Mouse (Mus musculus) T-helper 17 cell (primary cell): ENCODE measurements around the gene Krtap6-1.
"Not testable (repeated sequence)": the region's sequence is repeated elsewhere in the genome, so short reads cannot be mapped to it uniquely, and the experiment has no call there.

Experiments
- in situ Hi-C, 2 experiments: fragments of 300-600 bp; cut with MboI, MseI; formaldehyde crosslinking; loops; 1 replicate in 1 of 2; 2 replicates in 1 of 2; pipeline ENCODE4 v1.15.1; 2025; ENCODE audit warnings: high pct_unique_total_duplicates in 2 of 2

Krtap6-1 gene

GRCm38 (mm10) chr16:89031399-89031798 is at the start of gene Krtap6-1:
Krtap6-1 (plus strand) TSS chr16:89031699.
- in situ Hi-C loops = not testable (repeated sequence)

- in situ Hi-C loops = no loop called here
Measured at GRCm38 (mm10) chr16:89010659-89011058, 20.8 kb upstream of the Krtap6-1 start, which contains the start of gene Krtap22-2. Krtap22-2 (minus strand) TSS chr16:89010759.

GRCm38 (mm10) chr16:89013973-89014372 is 17.5 kb upstream of the Krtap6-1 start:
- in situ Hi-C loops = no loop called here

- in situ Hi-C loops = not testable (repeated sequence)
Measured at GRCm38 (mm10) chr16:89014984-89015383, 16.5 kb upstream of the Krtap6-1 start, which contains the start of gene Gm10229. Gm10229 (plus strand) TSS chr16:89015284.

- in situ Hi-C loops = not testable (repeated sequence)
Measured at GRCm38 (mm10) chr16:89041372-89041771, 9.9 kb downstream of the Krtap6-1 start, which contains the start of gene Gm10228. Gm10228 (minus strand) TSS chr16:89041472.

- in situ Hi-C loops = no loop called here
Measured at GRCm38 (mm10) chr16:89047783-89048182, 16.3 kb downstream of the Krtap6-1 start, which contains the start of gene Krtap6-5. Krtap6-5 (minus strand) TSS chr16:89047883.

GRCm38 (mm10) chr16:89063902-89064301 is 32.4 kb downstream of the Krtap6-1 start, which contains the start of gene 1110025L11Rik:
1110025L11Rik (minus strand) TSS chr16:89064002.
- in situ Hi-C loops = not testable (repeated sequence)

- in situ Hi-C loops = not testable (repeated sequence)
Measured at GRCm38 (mm10) chr16:89071041-89071440, 39.5 kb downstream of the Krtap6-1 start.
